Mouse (Mus musculus) heart, adult 2 months (tissue): ENCODE results near the gene Fkbp9. TPM values are rescaled to one million over a fixed set of nuclear protein-coding genes. Genes with fewer than 3 reads are reported as not detected.

Source experiments
- DNase-seq, 2 experiments: peaks; one replicate each; pipeline ENCODE4 v3.0.0; 2021
- H3K27ac ChIP-seq: fragments of 200-600 bp; 2 replicates; pipeline ENCODE4 v1.8.1; 2022
- H3K27me3 ChIP-seq: fragments of 200-500 bp; 2 replicates; pipeline ENCODE4 v1.6.1; 2012; ENCODE audit warnings: mild to moderate bottlenecking, low read length, inconsistent platforms, mixed read lengths; ENCODE audit not compliant: control insufficient read depth, insufficient read depth
- H3K36me3 ChIP-seq: fragments of 200-500 bp; 2 replicates; pipeline ENCODE4 v1.6.1; 2012; ENCODE audit warnings: low read length, inconsistent platforms; ENCODE audit not compliant: control insufficient read depth, insufficient read depth
- H3K4me1 ChIP-seq: fragments of 200-500 bp; 2 replicates; pipeline ENCODE4 v1.6.1; 2011; ENCODE audit warnings: low read length; ENCODE audit not compliant: control insufficient read depth, insufficient read depth
- H3K4me3 ChIP-seq: fragments of 200-600 bp; 2 replicates; pipeline ENCODE4 v1.8.1; 2022
- H3K79me2 ChIP-seq: fragments of 200-500 bp; replicated peaks from 2 replicates; pipeline ENCODE4 v1.6.1; 2012; ENCODE audit warnings: mild to moderate bottlenecking, inconsistent platforms, low read length, moderate library complexity, mixed read lengths; ENCODE audit not compliant: control insufficient read depth, insufficient read depth
- H3K9ac ChIP-seq: fragments of 200-500 bp; 2 replicates; pipeline ENCODE4 v1.6.1; 2012; ENCODE audit warnings: low read depth, mild to moderate bottlenecking, control low read depth, inconsistent platforms, low read length, mixed read lengths
- CTCF ChIP-seq: fragments of 200-600 bp; IDR thresholded peaks from 2 replicates; pipeline ENCODE4 v1.8.1; 2022; ENCODE audit warnings: antibody characterized with exemption, mild to moderate bottlenecking, moderate library complexity
- EP300 ChIP-seq: fragments of 200-500 bp; IDR thresholded peaks from 2 replicates; pipeline ENCODE4 v1.6.1; 2011; ENCODE audit warnings: low read depth, low read length, control low read depth; ENCODE audit not compliant: insufficient read depth
- POLR2A ChIP-seq: fragments of 200-500 bp; IDR thresholded peaks from 2 replicates; pipeline ENCODE4 v1.6.1; 2011; ENCODE audit warnings: mild to moderate bottlenecking, low read depth, low read length, control low read depth; ENCODE audit not compliant: insufficient read depth
- WGBS: fragments of 180-500 bp; shearing (Covaris S2); methylation state at CpG from one replicate; pipeline ENCODE4 v1.1.7; 2018; 5-methylcytosine and 5-hydroxymethylcytosine counted together
- intact Hi-C: fragments of 180-260 bp; cut with DNase I; formaldehyde crosslinking; loops from one replicate; pipeline ENCODE4 v1.15.1; 2025
- polyA plus RNA-seq: library from polyadenylated mRNA; depleted of rRNA; stranded (reverse); fragments of >200 nt; gene quantifications from 2 replicates; pipeline ENCODE4 v1.2.3, GENCODE M21; 2012
- total RNA-seq, 2 experiments: library from RNA; stranded (reverse); gene quantifications; 2 replicates each; pipeline ENCODE4 v1.2.3; 2021

Fkbp9 gene
- total and polyA plus RNA-seq, 3 experiments: 44.1 to 85.9 (median 84.5) TPM

GRCm38 (mm10) chr6:56837621-56838020 is 5.8 kb downstream of the Fkbp9 start:
- Histone ChIP-seq H3K9ac (no peak overlapping the region), H3K79me2 (peaks cover 4% of the 10 kb centered on the region), H3K27ac (no peak overlapping the region), H3K27me3 (no peaks in the 10 kb centered on the region; the same call in 1 of the 2 replicates), H3K36me3 (no peaks in the 10 kb centered on the region; the same call in 1 of the 2 replicates), H3K4me1 (peaks cover 4% of the 10 kb centered on the region), H3K4me3 (no peak overlapping the region)
- no peak for DNase-seq
- intact Hi-C loops: no loop called here
- TF ChIP-seq CTCF (no peak), POLR2A (no peak), EP300 (no peak)
- WGBS: 57% methylated on average over 3 of the region's 3 CpGs

DNA sequence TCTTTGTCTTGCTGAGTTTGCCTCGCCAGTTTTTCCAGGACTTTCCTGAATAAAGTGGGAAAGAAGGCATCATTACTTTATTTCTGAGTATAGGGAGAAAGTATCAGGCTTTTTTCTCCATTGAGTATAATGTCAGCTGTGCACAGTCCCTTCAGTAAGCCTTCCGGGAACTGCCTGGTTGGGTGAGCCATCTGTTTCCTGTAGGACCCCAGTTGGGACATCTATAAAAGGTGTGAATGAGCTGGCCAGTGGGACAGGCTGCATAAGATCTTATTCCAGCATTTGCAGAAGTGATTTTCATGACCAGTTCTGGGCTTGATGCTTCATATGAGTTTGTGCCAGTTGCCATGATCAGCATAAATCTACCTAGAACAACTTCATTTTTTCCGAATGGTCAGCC is 11.4 kb downstream of the Fkbp9 start:
- intact Hi-C loops: no loop called here
- TF ChIP-seq EP300: no peak
- no peak for TF ChIP-seq CTCF
- no peak for TF ChIP-seq POLR2A
- 62% methylated on average over 3 of the region's 3 CpGs for WGBS
- no peak overlapping the region for H3K9ac ChIP-seq
- no peak for DNase-seq
- H3K4me1 ChIP-seq: peaks cover 4% of the 10 kb centered on the region
- no peak overlapping the region for H3K27ac ChIP-seq
- H3K27me3 ChIP-seq: no peaks in the 10 kb centered on the region; the same call in 1 of the 2 replicates
- peaks cover 2% of the 10 kb centered on the region for H3K79me2 ChIP-seq
- H3K36me3 ChIP-seq: peaks cover 2% of the 10 kb centered on the region; the same call in 1 of the 2 replicates
- no peak overlapping the region for H3K4me3 ChIP-seq

GRCm38 (mm10) chr6:56844365-56844764 is 12.5 kb downstream of the Fkbp9 start:
- Histone ChIP-seq H3K27ac (no peak overlapping the region), H3K4me1 (peaks cover 4% of the 10 kb centered on the region), H3K27me3 (no peaks in the 10 kb centered on the region; the same call in 1 of the 2 replicates), H3K36me3 (peaks cover 2% of the 10 kb centered on the region; the same call in 1 of the 2 replicates), H3K9ac (no peak overlapping the region), H3K79me2 (peaks cover 2% of the 10 kb centered on the region), H3K4me3 (no peak overlapping the region)
- intact Hi-C loops: no loop called here
- no peak for TF ChIP-seq CTCF
- TF ChIP-seq POLR2A: no peak
- no peak for TF ChIP-seq EP300
- DNase-seq: no peak
- 55% methylated on average over 2 of the region's 2 CpGs for WGBS

- Histone ChIP-seq H3K9ac (no peak overlapping the region), H3K36me3 (no peaks in the 10 kb centered on the region; the same call in 1 of the 2 replicates), H3K27ac (no peak overlapping the region), H3K79me2 (no peaks in the 10 kb centered on the region; the same call in 1 of the 2 replicates), H3K4me1 (no peaks in the 10 kb centered on the region), H3K4me3 (no peak overlapping the region), H3K27me3 (no peaks in the 10 kb centered on the region)
- intact Hi-C loops: no loop called here
- no peak for DNase-seq
- WGBS: 90% methylated on average over 3 of the region's 3 CpGs
- TF ChIP-seq CTCF: no peak
- TF ChIP-seq EP300: no peak
- TF ChIP-seq POLR2A: no peak
These were observed 17.1 kb downstream of the Fkbp9 start for GRCm38 (mm10) chr6:56848974-56849373.

DNA sequence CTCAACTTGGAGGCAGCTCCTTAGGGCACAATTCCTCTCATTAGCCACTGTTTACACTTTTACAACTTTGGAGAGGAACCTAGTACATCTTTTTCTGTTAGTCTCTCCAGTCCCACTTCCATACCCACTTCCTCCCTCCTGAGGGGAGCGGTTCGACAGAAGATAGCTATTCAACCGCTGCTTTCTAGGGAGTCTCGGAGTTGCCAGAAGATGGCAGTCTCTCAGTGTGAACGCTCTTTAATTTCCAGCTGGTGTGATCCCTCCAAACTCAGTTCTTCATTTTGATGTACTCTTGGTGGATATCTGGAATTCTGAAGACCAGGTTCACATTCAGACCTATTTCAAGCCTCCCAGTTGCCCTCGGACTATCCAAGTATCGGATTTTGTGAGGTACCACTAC is 18.5 kb downstream of the Fkbp9 start:
- intact Hi-C loops: loop anchor here (5.0 kb wide), 1 partner anchor 57 kb away; no protein-coding TSS in a partner anchor
- TF ChIP-seq CTCF (peak; percentile 67), POLR2A (no peak), EP300 (no peak)
- H3K27ac ChIP-seq: no peak overlapping the region
- H3K4me1 ChIP-seq: no peaks in the 10 kb centered on the region
- no peak overlapping the region for H3K4me3 ChIP-seq
- no peaks in the 10 kb centered on the region; the same call in 1 of the 2 replicates for H3K36me3 ChIP-seq
- WGBS: 40% methylated on average over 7 of the region's 7 CpGs
- DNase-seq: no peak
- no peaks in the 10 kb centered on the region for H3K79me2 ChIP-seq
- no peaks in the 10 kb centered on the region for H3K27me3 ChIP-seq
- H3K9ac ChIP-seq: no peak overlapping the region

- TF ChIP-seq POLR2A (no peak), CTCF (no peak), EP300 (no peak)
- H3K4me1 ChIP-seq: peaks cover under 1% of the 10 kb centered on the region; the same call in 1 of the 2 replicates
- DNase-seq: no peak
- H3K4me3 ChIP-seq: no peak overlapping the region
- no peaks in the 10 kb centered on the region for H3K27me3 ChIP-seq
- WGBS: 93% methylated on average over 8 of the region's 8 CpGs
- intact Hi-C loops: loop anchor here (5.0 kb wide), 1 partner anchor 52 kb away; no protein-coding TSS in a partner anchor
- H3K36me3 ChIP-seq: no peaks in the 10 kb centered on the region; the same call in 1 of the 2 replicates
- no peak overlapping the region for H3K9ac ChIP-seq
- no peak overlapping the region for H3K27ac ChIP-seq
- no peaks in the 10 kb centered on the region; the same call in 1 of the 2 replicates for H3K79me2 ChIP-seq
These were observed 22.9 kb downstream of the Fkbp9 start for GRCm38 (mm10) chr6:56854803-56855202.
